Mouse (Mus musculus) midbrain, embryonic 11.5 days (tissue): ENCODE results near the gene Ush1c. TPM values are rescaled to one million over a fixed set of nuclear protein-coding genes. Genes with fewer than 3 reads are reported as not detected.

Source experiments
- ATAC-seq: fragments of 200-750 bp; cut with Nextera tagmentation; 2 replicates; pipeline ENCODE4 v1.8.0; 2017; ENCODE audit warnings: moderate TSS enrichment, moderate library complexity; ENCODE audit not compliant: low FRiP score
- DNase-seq: peaks from one replicate; pipeline ENCODE4 v3.0.0; 2015; ENCODE audit warnings: low spot score; ENCODE audit errors: missing footprints
- H3K27ac ChIP-seq: fragments of 300-500 bp; sonication (generic); 2 replicates; pipeline ENCODE4 v1.5.1; 2014; ENCODE audit warnings: low read depth, low read length
- H3K27me3 ChIP-seq: fragments of 300-500 bp; sonication (generic); 2 replicates; pipeline ENCODE4 v1.6.1; 2014; ENCODE audit warnings: mild to moderate bottlenecking, low read length, moderate library complexity, mixed read lengths; ENCODE audit not compliant: control insufficient read depth, insufficient read depth
- H3K36me3 ChIP-seq: fragments of 300-500 bp; sonication (generic); 2 replicates; pipeline ENCODE4 v1.6.1; 2014; ENCODE audit warnings: mild to moderate bottlenecking, low read length, moderate library complexity, mixed read lengths; ENCODE audit not compliant: control insufficient read depth, insufficient read depth
- H3K4me1 ChIP-seq: fragments of 300-500 bp; sonication (generic); 2 replicates; pipeline ENCODE4 v1.6.1; 2014; ENCODE audit warnings: low read length; ENCODE audit not compliant: control insufficient read depth, insufficient read depth
- H3K4me2 ChIP-seq: fragments of 300-500 bp; sonication (generic); 2 replicates; pipeline ENCODE4 v1.6.1; 2014; ENCODE audit warnings: mild to moderate bottlenecking, moderate library complexity
- H3K4me3 ChIP-seq: fragments of 300-500 bp; sonication (generic); 2 replicates; pipeline ENCODE4 v1.5.1; 2014; ENCODE audit warnings: low read depth, low read length
- H3K9ac ChIP-seq: fragments of 300-500 bp; sonication (generic); 2 replicates; pipeline ENCODE4 v1.6.1; 2014; ENCODE audit warnings: low read length
- H3K9me3 ChIP-seq: fragments of 300-500 bp; sonication (generic); 2 replicates; pipeline ENCODE4 v1.6.1; 2016; ENCODE audit warnings: low read length; ENCODE audit not compliant: control insufficient read depth
- WGBS: fragments of 180-500 bp; shearing (Covaris S2); extraction: QIAGEN DNeasy Blood & Tissue Kit; methylation state at CpG from one replicate; pipeline ENCODE4 v1.1.7; 2014; 5-methylcytosine and 5-hydroxymethylcytosine counted together
- polyA plus RNA-seq: library from polyadenylated mRNA; unstranded; fragments of >200 nt; fragmentation: Nextera tagmentation; extraction: Ambion mirVana; gene quantifications from 2 replicates; pipeline ENCODE4 v1.2.1, GENCODE M21; 2014

The Ush1c gene
- polyA plus RNA-seq, 1 experiment from 2014 or later = 2.6 TPM

DNA sequence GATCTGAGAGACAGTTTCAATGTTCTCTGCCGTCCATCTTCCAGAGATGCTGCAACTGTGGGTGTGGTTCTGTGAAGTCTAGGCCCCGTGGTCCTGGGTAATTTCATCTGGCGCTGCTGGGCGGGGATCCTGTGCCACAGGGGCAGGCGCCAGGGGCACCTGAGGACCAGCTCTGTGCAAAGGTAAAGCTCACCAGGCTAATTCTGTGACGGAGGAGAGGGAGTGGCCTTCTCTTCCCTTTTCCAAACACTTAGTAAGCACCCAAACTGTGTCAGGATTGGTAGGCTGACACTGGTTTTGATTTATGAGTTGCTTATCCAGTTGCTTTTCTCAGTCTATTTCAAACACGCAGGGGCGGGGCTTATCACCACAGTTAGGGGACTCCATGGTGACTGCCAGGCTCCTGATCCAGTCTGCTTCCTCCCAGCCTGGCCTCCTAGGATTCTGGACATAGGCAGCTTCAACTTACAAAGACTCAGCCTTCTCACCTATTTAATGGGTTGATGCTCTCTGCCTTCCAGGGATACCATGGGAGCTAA is 17.6 kb downstream of the Ush1c start:
- Histone ChIP-seq H3K4me3 (no peak overlapping the region), H3K4me1 (peaks cover 3% of the 10 kb centered on the region; the same call in 1 of the 2 replicates), H3K27me3 (no peaks in the 10 kb centered on the region), H3K27ac (no peak overlapping the region), H3K9me3 (no peaks in the 10 kb centered on the region), H3K36me3 (no peaks in the 10 kb centered on the region), H3K9ac (no peak overlapping the region), H3K4me2 (no peak overlapping the region)
- ATAC-seq (no peak), DNase-seq (no peak)
- WGBS = 74% methylated on average over 8 of the region's 8 CpGs

- Histone ChIP-seq H3K27ac (no peak overlapping the region), H3K4me2 (0 out of 2 replicates have a peak overlapping the region, but pooled peaks have one; percentile 7), H3K4me1 (peaks cover 3% of the 10 kb centered on the region; the same call in 1 of the 2 replicates), H3K36me3 (no peaks in the 10 kb centered on the region), H3K27me3 (no peaks in the 10 kb centered on the region), H3K9ac (no peak overlapping the region), H3K4me3 (no peak overlapping the region), H3K9me3 (no peaks in the 10 kb centered on the region)
- ATAC-seq (peak; percentile 76), DNase-seq (no peak)
- WGBS = 13% methylated on average over 11 of the region's 11 CpGs
Observed at GRCm38 (mm10) chr7:46218415-46218814, 19.9 kb downstream of the Ush1c start.

- no peaks in the 10 kb centered on the region for H3K9me3 ChIP-seq
- peaks cover 3% of the 10 kb centered on the region; the same call in 1 of the 2 replicates for H3K4me1 ChIP-seq
- ATAC-seq (no peak), DNase-seq (no peak)
- no peak overlapping the region for H3K4me2 ChIP-seq
- WGBS = 77% methylated on average over 2 of the region's 2 CpGs
- H3K27ac ChIP-seq = no peak overlapping the region
- no peaks in the 10 kb centered on the region for H3K27me3 ChIP-seq
- no peak overlapping the region for H3K9ac ChIP-seq
- no peaks in the 10 kb centered on the region for H3K36me3 ChIP-seq
- no peak overlapping the region for H3K4me3 ChIP-seq
Observed at GRCm38 (mm10) chr7:46216481-46216880, 21.8 kb downstream of the Ush1c start.

- no peaks in the 10 kb centered on the region for H3K4me1 ChIP-seq
Observed at GRCm38 (mm10) chr7:46210276-46210675, 28.0 kb downstream of the Ush1c start.

DNA sequence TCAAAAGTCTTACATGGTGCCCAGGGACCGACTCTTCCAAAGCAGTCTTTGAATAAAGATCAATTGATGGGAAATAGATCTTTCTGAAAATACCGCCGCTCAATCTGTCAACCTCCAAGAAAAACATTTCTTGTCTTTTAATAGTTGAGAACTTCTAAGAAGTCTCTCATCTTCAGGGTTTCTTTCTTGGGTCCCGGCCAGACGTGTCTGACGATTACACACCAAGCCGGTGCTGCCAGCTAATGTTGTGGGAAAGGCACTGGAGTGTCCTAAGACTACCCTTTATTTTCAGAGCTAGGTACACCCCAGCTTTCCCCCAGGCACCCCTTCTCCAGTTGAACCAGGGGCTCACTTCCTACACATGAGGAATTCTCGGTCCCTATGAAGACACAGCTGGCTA is 30.2 kb downstream of the Ush1c start:
- H3K27ac ChIP-seq = no peak overlapping the region
- no peaks in the 10 kb centered on the region for H3K27me3 ChIP-seq
- no peaks in the 10 kb centered on the region for H3K36me3 ChIP-seq
- no peak for DNase-seq
- no peak overlapping the region for H3K9ac ChIP-seq
- no peak overlapping the region for H3K4me3 ChIP-seq
- no peaks in the 10 kb centered on the region for H3K4me1 ChIP-seq
- no peaks in the 10 kb centered on the region for H3K9me3 ChIP-seq
- WGBS = 93% methylated on average over 8 of the region's 8 CpGs
- ATAC-seq = no peak
- H3K4me2 ChIP-seq = no peak overlapping the region

More at GRCm38 (mm10) chr7:46210276-46210675, 28.0 kb downstream of the Ush1c start:
- DNase-seq (no peak), ATAC-seq (no peak)
- H3K36me3 ChIP-seq = no peaks in the 10 kb centered on the region
- H3K4me2 ChIP-seq = no peak overlapping the region
- H3K9me3 ChIP-seq = no peaks in the 10 kb centered on the region
- no peaks in the 10 kb centered on the region for H3K27me3 ChIP-seq
- no peak overlapping the region for H3K27ac ChIP-seq
- H3K4me3 ChIP-seq = no peak overlapping the region
- 87% methylated on average over 6 of the region's 6 CpGs for WGBS
- H3K9ac ChIP-seq = no peak overlapping the region

DNA sequence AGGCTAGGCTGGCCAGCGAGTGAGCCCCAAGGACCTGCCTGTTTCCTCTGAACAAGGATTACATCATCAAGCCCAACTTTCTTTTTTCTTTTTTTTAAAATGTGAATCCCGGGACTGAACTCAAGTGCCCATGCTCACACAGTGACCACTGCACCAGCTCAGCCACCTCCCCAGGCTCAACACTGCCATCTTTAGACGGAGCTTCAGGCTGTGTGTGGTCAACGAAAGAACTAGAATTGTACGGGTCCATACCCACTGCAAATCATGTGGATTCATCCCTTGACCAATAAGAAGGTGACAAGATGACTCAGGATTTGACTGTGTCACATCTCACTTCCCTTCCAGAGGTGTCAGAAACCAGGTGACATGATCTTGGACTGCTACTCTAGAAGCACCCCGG is 33.5 kb downstream of the Ush1c start:
- DNase-seq = no peak
- 80% methylated on average over 6 of the region's 6 CpGs for WGBS
- no peak overlapping the region for H3K27ac ChIP-seq
- H3K4me2 ChIP-seq = no peak overlapping the region
- H3K36me3 ChIP-seq = no peaks in the 10 kb centered on the region
- ATAC-seq = no peak
- no peak overlapping the region for H3K4me3 ChIP-seq
- no peaks in the 10 kb centered on the region for H3K27me3 ChIP-seq
- H3K4me1 ChIP-seq = 0 out of 2 replicates have a peak, but pooled peaks cover 3% of the 10 kb centered on the region
- no peak overlapping the region for H3K9ac ChIP-seq
- no peaks in the 10 kb centered on the region for H3K9me3 ChIP-seq

GRCm38 (mm10) chr7:46204046-46204471 is 34.2 kb downstream of the Ush1c start:
- no peak overlapping the region for H3K27ac ChIP-seq
- no peak overlapping the region for H3K9ac ChIP-seq
- H3K36me3 ChIP-seq = no peaks in the 10 kb centered on the region
- ATAC-seq (no peak; the same call in 1 of the 2 replicates), DNase-seq (peak; percentile 90)
- no peaks in the 10 kb centered on the region for H3K9me3 ChIP-seq
- no peak overlapping the region for H3K4me2 ChIP-seq
- H3K27me3 ChIP-seq = no peaks in the 10 kb centered on the region
- 40% methylated on average over 11 of the region's 11 CpGs for WGBS
- H3K4me3 ChIP-seq = no peak overlapping the region
- 0 out of 2 replicates have a peak, but pooled peaks cover 3% of the 10 kb centered on the region for H3K4me1 ChIP-seq

DNA sequence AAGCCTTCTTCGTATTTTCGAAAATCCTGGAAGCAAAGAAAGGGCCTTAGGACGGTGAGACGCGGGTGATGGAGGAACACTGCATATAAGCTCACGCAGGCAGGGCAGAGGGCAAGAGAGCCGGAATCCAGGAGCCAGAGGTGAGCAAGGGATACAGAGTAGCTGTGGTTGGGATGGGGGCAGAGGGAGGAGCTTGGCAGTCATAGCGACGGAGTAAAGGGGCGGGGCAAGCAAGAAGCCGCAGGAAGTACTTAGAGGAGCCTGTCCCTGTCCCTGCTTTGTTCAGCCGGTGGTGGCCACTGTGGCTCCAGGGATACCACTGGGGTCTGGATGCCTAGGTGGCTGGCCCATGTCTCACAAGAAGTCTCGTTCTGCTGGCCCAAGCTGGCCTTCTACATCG is 36.7 kb downstream of the Ush1c start:
- peak overlapping the region; percentile 7 for H3K9ac ChIP-seq
- WGBS = 10% methylated on average over 14 of the region's 14 CpGs
- peak; percentile 84 for ATAC-seq
- no peaks in the 10 kb centered on the region for H3K27me3 ChIP-seq
- 0 out of 2 replicates have a peak overlapping the region, but pooled peaks have one; percentile 16 for H3K4me2 ChIP-seq
- peak; percentile 94 for DNase-seq
- H3K4me1 ChIP-seq = 0 out of 2 replicates have a peak, but pooled peaks cover 3% of the 10 kb centered on the region
- no peak overlapping the region for H3K4me3 ChIP-seq
- H3K27ac ChIP-seq = no peak overlapping the region
- H3K9me3 ChIP-seq = no peaks in the 10 kb centered on the region
- H3K36me3 ChIP-seq = no peaks in the 10 kb centered on the region

GRCm38 (mm10) chr7:46200021-46200420 is 38.3 kb downstream of the Ush1c start:
- H3K9ac ChIP-seq = no peak overlapping the region
- ATAC-seq (no peak), DNase-seq (no peak)
- 66% methylated on average over 6 of the region's 6 CpGs for WGBS
- H3K27me3 ChIP-seq = no peaks in the 10 kb centered on the region
- no peaks in the 10 kb centered on the region for H3K36me3 ChIP-seq
- 0 out of 2 replicates have a peak, but pooled peaks cover 3% of the 10 kb centered on the region for H3K4me1 ChIP-seq
- no peak overlapping the region for H3K4me3 ChIP-seq
- H3K4me2 ChIP-seq = no peak overlapping the region
- H3K27ac ChIP-seq = no peak overlapping the region
- H3K9me3 ChIP-seq = no peaks in the 10 kb centered on the region
